Mouse (Mus musculus) liver, embryonic 14.5 days (tissue): ENCODE measurements at regions not wholly inside any gene's neighbourhood (a gene's known extent, or its start where the extent isn't known, plus 50 kb on each side); places are given as distances from the start of the nearest gene placed in this dataset.

Experiments
- CTCF ChIP-seq: IDR thresholded peaks from 2 replicates; pipeline ENCODE4 v1.5.1; 2016; ENCODE audit warnings: antibody characterized with exemption, low read depth, control low read depth
- EP300 ChIP-seq: IDR thresholded peaks from 2 replicates; pipeline ENCODE4 v1.6.1; 2016; ENCODE audit warnings: antibody characterized with exemption, low read depth

- TF ChIP-seq CTCF: no peak
- no peak for TF ChIP-seq EP300
Measured at GRCm38 (mm10) chr5:141136239-141136638, 105.1 kb upstream of the Sdk1 start.
